Mouse (Mus musculus) forebrain, embryonic 11.5 days (tissue): Measurements from ENCODE around the gene Spem2. TPM values are rescaled to one million over a fixed set of nuclear protein-coding genes. Genes with fewer than 3 reads are reported as not detected.

Source experiments
- ATAC-seq: fragments of 200-750 bp; cut with Nextera tagmentation; replicated peaks from 2 replicates; pipeline ENCODE4 v1.8.0; 2017; ENCODE audit warnings: moderate TSS enrichment; ENCODE audit not compliant: low FRiP score
- DNase-seq: peaks from one replicate; pipeline ENCODE4 v3.0.0-alpha.2; 2017; ENCODE audit warnings: low spot score
- H3K27ac ChIP-seq: fragments of 300-500 bp; sonication (generic); 2 replicates; pipeline ENCODE4 v1.5.1; 2014; ENCODE audit warnings: low read depth, low read length
- H3K27me3 ChIP-seq: fragments of 300-500 bp; sonication (generic); 2 replicates; pipeline ENCODE4 v1.6.1; 2014; ENCODE audit warnings: mild to moderate bottlenecking, low read length, mixed read lengths; ENCODE audit not compliant: control insufficient read depth, insufficient read depth
- H3K36me3 ChIP-seq: fragments of 300-500 bp; sonication (generic); 2 replicates; pipeline ENCODE4 v1.6.1; 2014; ENCODE audit warnings: mild to moderate bottlenecking, low read length, moderate library complexity, mixed read lengths; ENCODE audit not compliant: control insufficient read depth, insufficient read depth
- H3K4me1 ChIP-seq: fragments of 300-500 bp; sonication (generic); replicated peaks from 2 replicates; pipeline ENCODE4 v1.6.1; 2014; ENCODE audit warnings: low read length, mixed read lengths; ENCODE audit not compliant: control insufficient read depth, insufficient read depth
- H3K4me2 ChIP-seq: fragments of 300-500 bp; sonication (generic); 2 replicates; pipeline ENCODE4 v1.6.1; 2014; ENCODE audit warnings: low read depth, mild to moderate bottlenecking, low read length, moderate library complexity, mixed read lengths; ENCODE audit not compliant: severe bottlenecking
- H3K4me3 ChIP-seq: fragments of 300-500 bp; sonication (generic); 2 replicates; pipeline ENCODE4 v1.5.1; 2014; ENCODE audit warnings: low read depth, low read length
- H3K9ac ChIP-seq: fragments of 300-500 bp; sonication (generic); 2 replicates; pipeline ENCODE4 v1.6.1; 2014; ENCODE audit warnings: low read length
- H3K9me3 ChIP-seq: fragments of 300-500 bp; sonication (generic); 2 replicates; pipeline ENCODE4 v1.6.1; 2016; ENCODE audit warnings: low read length, mixed read lengths; ENCODE audit not compliant: control insufficient read depth
- WGBS: fragments of 180-500 bp; shearing (Covaris S2); extraction: QIAGEN DNeasy Blood & Tissue Kit; methylation state at CpG from one replicate; pipeline ENCODE4 v1.1.7; 2014; 5-methylcytosine and 5-hydroxymethylcytosine counted together
- polyA plus RNA-seq: library from polyadenylated mRNA; unstranded; fragments of >200 nt; fragmentation: Nextera tagmentation; extraction: Ambion mirVana; gene quantifications from 2 replicates; pipeline ENCODE4 v1.2.1, GENCODE M21; 2014

The Spem2 gene
- polyA plus RNA-seq, 1 experiment from 2014 or later, result not detected

GRCm38 (mm10) chr11:69774961-69775360, 43.3 kb downstream of the Spem2 start:
- H3K4me2 ChIP-seq, result no peak overlapping the region
- ATAC-seq, result no peak
- H3K9me3 ChIP-seq, result no peaks in the 10 kb centered on the region
- H3K27me3 ChIP-seq, result no peaks in the 10 kb centered on the region
- H3K27ac ChIP-seq, result no peak overlapping the region
- no peak for DNase-seq
- no peak overlapping the region for H3K9ac ChIP-seq
- no peak overlapping the region for H3K4me3 ChIP-seq
- 61% methylated on average over 5 of the region's 5 CpGs for WGBS
- no peaks in the 10 kb centered on the region for H3K4me1 ChIP-seq
- no peaks in the 10 kb centered on the region for H3K36me3 ChIP-seq

GRCm38 (mm10) chr11:69767625-69767909, 50.7 kb downstream of the Spem2 start:
- no peaks in the 10 kb centered on the region for H3K9me3 ChIP-seq
- no peak overlapping the region for H3K4me3 ChIP-seq
- no peak overlapping the region for H3K9ac ChIP-seq
- no peak overlapping the region for H3K27ac ChIP-seq
- no peaks in the 10 kb centered on the region for H3K27me3 ChIP-seq
- no peaks in the 10 kb centered on the region for H3K36me3 ChIP-seq
- no peak for ATAC-seq
- H3K4me2 ChIP-seq, result no peak overlapping the region
- 77% methylated on average over 4 of the region's 4 CpGs for WGBS
- H3K4me1 ChIP-seq, result no peaks in the 10 kb centered on the region; the same call in 1 of the 2 replicates
- DNase-seq, result no peak

- no peak overlapping the region for H3K4me2 ChIP-seq
- no peak for DNase-seq
Observed at GRCm38 (mm10) chr11:69766872-69767624, 51.2 kb downstream of the Spem2 start.

More at GRCm38 (mm10) chr11:69766872-69767624, 51.2 kb downstream of the Spem2 start:
- no peaks in the 10 kb centered on the region; the same call in 1 of the 2 replicates for H3K4me1 ChIP-seq
- H3K27me3 ChIP-seq, result no peaks in the 10 kb centered on the region
- 67% methylated on average over 13 of the region's 13 CpGs for WGBS
- no peaks in the 10 kb centered on the region for H3K9me3 ChIP-seq
- H3K4me3 ChIP-seq, result no peak overlapping the region
- H3K36me3 ChIP-seq, result no peaks in the 10 kb centered on the region
- H3K27ac ChIP-seq, result no peak overlapping the region
- no peak overlapping the region for H3K9ac ChIP-seq
- ATAC-seq, result no peak

Other genes starting within 250 kb of the Spem2 start
- gene Wrap53, start 238.2 kb downstream of the Spem2 start, polyA plus RNA-seq, result 39.3 and 44.1 TPM in 2 replicates
- gene Trp53, start 238.1 kb downstream of the Spem2 start, polyA plus RNA-seq, result 168 and 175 TPM in 2 replicates
- gene Atp1b2, start 212.5 kb downstream of the Spem2 start, polyA plus RNA-seq, result 9.3 and 12.6 TPM in 2 replicates
- not detected in 2 replicates for gene Shbg, start 200.6 kb downstream of the Spem2 start, polyA plus RNA-seq
- gene Sat2, start 196.4 kb downstream of the Spem2 start, polyA plus RNA-seq, result 13.9 and 17.7 TPM in 2 replicates
- gene Fxr2, start 185.5 kb downstream of the Spem2 start, polyA plus RNA-seq, result 33.6 and 44.1 TPM in 2 replicates
- not detected in 2 replicates for gene Sox15, start 163.2 kb downstream of the Spem2 start, polyA plus RNA-seq
- gene Mpdu1, start 155.8 kb downstream of the Spem2 start, polyA plus RNA-seq, result 39.0 TPM in 2 replicates
- gene Cd68, start 152.3 kb downstream of the Spem2 start, polyA plus RNA-seq, result 6.3 and 6.4 TPM in 2 replicates
- 827 and 855 TPM in 2 replicates for gene Eif4a1, start 146.0 kb downstream of the Spem2 start, polyA plus RNA-seq
- gene Senp3, start 136.4 kb downstream of the Spem2 start, polyA plus RNA-seq, result 110 and 117 TPM in 2 replicates
- not detected in 2 replicates for gene Tnfsf13, start 132.7 kb downstream of the Spem2 start, polyA plus RNA-seq
- gene Tnfsf12, start 122.6 kb downstream of the Spem2 start, polyA plus RNA-seq, result 2.4 TPM in 2 replicates
- gene Tnfsfm13, start 122.4 kb downstream of the Spem2 start, polyA plus RNA-seq, result 0.60 and 1.2 TPM in 2 replicates
- gene Polr2a, start 59.8 kb downstream of the Spem2 start, polyA plus RNA-seq, result 61.2 and 65.7 TPM in 2 replicates
- gene Slc35g3, start 56.5 kb downstream of the Spem2 start, polyA plus RNA-seq, result not detected in 2 replicates
- gene Zbtb4, start 52.6 kb downstream of the Spem2 start, polyA plus RNA-seq, result 1.1 and 1.4 TPM in 2 replicates
- 0.73 and 1.1 TPM in 2 replicates for gene Chrnb1, start 22.5 kb downstream of the Spem2 start, polyA plus RNA-seq
- 1.3 and 1.7 TPM in 2 replicates for gene Fgf11, start 16.6 kb downstream of the Spem2 start, polyA plus RNA-seq
- 0.32 and 0.65 TPM in 2 replicates for gene Tmem102, start 12.8 kb downstream of the Spem2 start, polyA plus RNA-seq
- not detected in 2 replicates for gene Gm39566, start 3.2 kb downstream of the Spem2 start, polyA plus RNA-seq
- 0.53 TPM in 1 of 2 replicates, not detected in the other for gene Spem1, start 3.7 kb upstream of the Spem2 start, polyA plus RNA-seq
- 11.0 and 11.1 TPM in 2 replicates for gene Nlgn2, start 19.3 kb upstream of the Spem2 start, polyA plus RNA-seq
- 250 and 283 TPM in 2 replicates for gene Tmem256, start 20.0 kb upstream of the Spem2 start, polyA plus RNA-seq
- 64.6 and 71.9 TPM in 2 replicates for gene Plscr3, start 27.9 kb upstream of the Spem2 start, polyA plus RNA-seq
- 0.73 TPM in 2 replicates for gene Tnk1, start 40.3 kb upstream of the Spem2 start, polyA plus RNA-seq
- gene Tmem95, start 59.6 kb upstream of the Spem2 start, polyA plus RNA-seq, result 0.40 TPM in 1 of 2 replicates, not detected in the other
- gene Kctd11, start 62.9 kb upstream of the Spem2 start, polyA plus RNA-seq, result 2.9 and 3.0 TPM in 2 replicates
- gene Acap1, start 77.1 kb upstream of the Spem2 start, polyA plus RNA-seq, result 0.52 and 0.75 TPM in 2 replicates
- 17.2 and 17.6 TPM in 2 replicates for gene 2810408A11Rik, start 82.5 kb upstream of the Spem2 start, polyA plus RNA-seq
- 16.4 and 23.0 TPM in 2 replicates for gene Neurl4, start 82.6 kb upstream of the Spem2 start, polyA plus RNA-seq
- 99.2 and 106 TPM in 2 replicates for gene Gps2, start 95.4 kb upstream of the Spem2 start, polyA plus RNA-seq
- gene Eif5a, start 103.5 kb upstream of the Spem2 start, polyA plus RNA-seq, result 2,045 and 2,063 TPM in 2 replicates
- gene Ybx2, start 117.3 kb upstream of the Spem2 start, polyA plus RNA-seq, result 7.1 and 10.1 TPM in 2 replicates
- gene Slc2a4, start 129.7 kb upstream of the Spem2 start, polyA plus RNA-seq, result 13.7 and 14.8 TPM in 2 replicates
- 3.2 and 6.4 TPM in 2 replicates for gene Cldn7, start 146.3 kb upstream of the Spem2 start, polyA plus RNA-seq
- 20.4 and 28.0 TPM in 2 replicates for gene Ctdnep1, start 162.7 kb upstream of the Spem2 start, polyA plus RNA-seq
- gene Elp5, start 164.1 kb upstream of the Spem2 start, polyA plus RNA-seq, result 144 and 156 TPM in 2 replicates
- gene Gabarap, start 172.7 kb upstream of the Spem2 start, polyA plus RNA-seq, result 472 and 477 TPM in 2 replicates
- 61.4 and 63.0 TPM in 2 replicates for gene Phf23, start 177.3 kb upstream of the Spem2 start, polyA plus RNA-seq
- gene Dvl2, start 182.1 kb upstream of the Spem2 start, polyA plus RNA-seq, result 43.9 and 47.6 TPM in 2 replicates
- 44.0 and 47.6 TPM in 2 replicates for gene Acadvl, start 196.9 kb upstream of the Spem2 start, polyA plus RNA-seq
- gene Dlg4, start 198.5 kb upstream of the Spem2 start, polyA plus RNA-seq, result 18.2 and 21.5 TPM in 2 replicates
- gene Asgr1, start 235.6 kb upstream of the Spem2 start, polyA plus RNA-seq, result 0.88 and 0.99 TPM in 2 replicates